Mouse (Mus musculus) limb, embryonic 14.5 days (tissue): ENCODE measurements around the gene Cntn2. TPM values are rescaled to one million over a fixed set of nuclear protein-coding genes. Genes with fewer than 3 reads are reported as not detected.

ENCODE experiments used
- ATAC-seq: fragments of 200-750 bp; cut with Nextera tagmentation; 2 replicates; pipeline ENCODE4 v1.8.0; 2017; ENCODE audit warnings: low read depth, moderate number of reproducible peaks, moderate TSS enrichment; ENCODE audit not compliant: low FRiP score
- DNase-seq: peaks from one replicate; pipeline ENCODE4 v3.0.0-alpha.2; 2015; ENCODE audit warnings: low spot score
- H3K27ac ChIP-seq: fragments of 300-500 bp; sonication (generic); replicated peaks from 2 replicates; pipeline ENCODE4 v1.5.1; 2014; ENCODE audit warnings: low read depth, mild to moderate bottlenecking, low read length, moderate library complexity, mixed read lengths
- H3K27me3 ChIP-seq: fragments of 300-500 bp; sonication (generic); 2 replicates; pipeline ENCODE4 v1.6.1; 2014; ENCODE audit warnings: low read length, mixed read lengths; ENCODE audit not compliant: control insufficient read depth, insufficient read depth
- H3K36me3 ChIP-seq: fragments of 300-500 bp; sonication (generic); 2 replicates; pipeline ENCODE4 v1.6.1; 2014; ENCODE audit warnings: mild to moderate bottlenecking, low read length, moderate library complexity, mixed read lengths; ENCODE audit not compliant: control insufficient read depth, insufficient read depth
- H3K4me1 ChIP-seq: fragments of 300-500 bp; sonication (generic); 2 replicates; pipeline ENCODE4 v1.6.1; 2014; ENCODE audit warnings: antibody characterized with exemption, low read length, mixed read lengths; ENCODE audit not compliant: control insufficient read depth, insufficient read depth
- H3K4me2 ChIP-seq: fragments of 300-500 bp; sonication (generic); replicated peaks from 2 replicates; pipeline ENCODE4 v1.6.1; 2014; ENCODE audit warnings: low read depth, mild to moderate bottlenecking, low read length, moderate library complexity; ENCODE audit not compliant: severe bottlenecking
- H3K4me3 ChIP-seq: fragments of 300-500 bp; sonication (generic); replicated peaks from 2 replicates; pipeline ENCODE4 v1.5.1; 2014; ENCODE audit warnings: low read length
- H3K9ac ChIP-seq: fragments of 300-500 bp; sonication (generic); 2 replicates; pipeline ENCODE4 v1.6.1; 2014; ENCODE audit warnings: mild to moderate bottlenecking, low read depth, low read length, moderate library complexity; ENCODE audit not compliant: severe bottlenecking
- H3K9me3 ChIP-seq: fragments of 300-500 bp; sonication (generic); 2 replicates; pipeline ENCODE4 v1.6.1; 2016; ENCODE audit warnings: low read length; ENCODE audit not compliant: control insufficient read depth
- POLR2A ChIP-seq: fragments of 200-500 bp; IDR thresholded peaks from 2 replicates; pipeline ENCODE4 v1.8.0; 2012; ENCODE audit warnings: inconsistent platforms, mild to moderate bottlenecking, moderate library complexity, borderline replicate concordance; ENCODE audit not compliant: insufficient read depth, insufficient read length; ENCODE audit errors: extremely low read depth
- WGBS: fragments of 180-500 bp; shearing (Covaris S2); extraction: QIAGEN DNeasy Blood & Tissue Kit; methylation state at CpG from one replicate; pipeline ENCODE4 v1.1.7; 2014; 5-methylcytosine and 5-hydroxymethylcytosine counted together
- polyA plus RNA-seq, 2 experiments: library from polyadenylated mRNA; depleted of rRNA in 1 of 2; stranded (reverse) in 1 of 2; unstranded in 1 of 2; fragments of >200 nt; fragmentation: Nextera tagmentation in 1 of 2; extraction: Ambion mirVana in 1 of 2; gene quantifications; 2 replicates each; pipeline versions ENCODE4 v1.2.1 to v1.2.3; 2012 to 2014

The Cntn2 gene
- polyA plus RNA-seq (2012; rRNA removed): 1.1 TPM in 2 replicates
- polyA plus RNA-seq (2014; fragmentation: Nextera tagmentation; extraction: Ambion mirVana): 0.84 and 1.2 TPM in 2 replicates

DNA sequence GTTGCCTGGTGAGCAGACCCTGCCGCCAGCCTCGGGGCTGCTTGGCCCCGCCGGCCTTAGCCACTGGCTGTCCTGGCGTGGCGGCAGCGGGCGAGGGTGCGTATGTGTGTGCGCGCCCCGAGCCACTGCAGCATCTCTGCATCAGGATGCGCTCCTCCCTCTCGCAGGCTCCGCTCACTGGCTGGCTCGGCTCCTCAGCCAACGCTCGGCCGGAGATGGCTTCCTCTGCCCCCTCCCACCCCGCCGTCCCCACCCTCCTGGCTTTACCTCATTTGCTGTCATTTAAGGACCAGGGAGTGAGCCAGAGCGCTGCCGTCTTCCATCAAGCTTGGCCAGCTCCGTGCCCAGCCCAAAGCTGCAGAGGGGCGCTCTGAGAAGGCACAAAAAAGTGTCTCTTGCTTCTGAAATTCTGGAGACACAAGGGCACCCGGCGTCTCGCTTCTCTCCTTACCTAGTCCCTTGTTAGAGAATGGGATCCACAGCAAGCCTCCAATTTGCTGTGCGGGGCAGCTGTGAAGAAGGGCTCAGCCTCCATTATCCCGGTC is at the start of gene Cntn2:
Gene Cntn2, minus strand, starts transcription at position 495 of the 545 bp plus-strand sequence.
- H3K4me2 ChIP-seq: peak within 1 kb of the TSS; percentile 46
- no peak within 1 kb of the TSS for H3K27ac ChIP-seq
- no peak for TF ChIP-seq POLR2A
- no peak for ATAC-seq
- 1% methylated on average over 26 of the region's 30 CpGs for WGBS
- peaks cover 48% of the 10 kb centered on the region for H3K27me3 ChIP-seq
- DNase-seq: no peak
- no peaks in the 10 kb centered on the region for H3K9me3 ChIP-seq
- no peaks in the 10 kb centered on the region for H3K36me3 ChIP-seq
- H3K4me3 ChIP-seq: peak within 1 kb of the TSS; percentile 24
- H3K9ac ChIP-seq: no peak within 1 kb of the TSS
- peaks cover 8% of the 10 kb centered on the region; the same call in 1 of the 2 replicates for H3K4me1 ChIP-seq

DNA sequence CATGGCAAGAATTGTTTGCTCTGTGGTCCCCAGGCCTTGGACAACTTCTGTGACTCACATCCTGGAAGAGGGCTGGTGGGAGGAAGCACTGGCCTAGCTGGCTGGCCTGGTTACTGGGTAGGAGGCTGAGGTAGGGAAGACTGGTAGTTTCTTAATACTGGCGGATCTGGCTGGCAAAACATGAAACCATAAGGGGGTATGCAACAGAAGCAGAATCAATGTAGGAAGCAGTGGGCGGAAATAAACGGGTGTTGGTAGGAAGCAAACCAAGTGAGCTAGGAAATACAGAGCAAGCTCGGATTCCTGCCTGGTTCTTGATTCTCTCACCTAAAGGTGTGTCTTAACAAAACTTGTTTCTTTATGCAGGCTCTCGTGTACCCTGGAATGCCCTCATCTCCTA is 49.1 kb upstream of the Cntn2 start:
- ATAC-seq (no peak), DNase-seq (no peak)
- no peaks in the 10 kb centered on the region for H3K36me3 ChIP-seq
- TF ChIP-seq POLR2A: no peak
- no peak overlapping the region for H3K27ac ChIP-seq
- H3K4me3 ChIP-seq: no peak overlapping the region
- H3K4me1 ChIP-seq: no peaks in the 10 kb centered on the region
- no peak overlapping the region for H3K9ac ChIP-seq
- WGBS: 83% methylated on average over 5 of the region's 5 CpGs
- no peaks in the 10 kb centered on the region for H3K27me3 ChIP-seq
- no peaks in the 10 kb centered on the region for H3K9me3 ChIP-seq
- no peak overlapping the region for H3K4me2 ChIP-seq

DNA sequence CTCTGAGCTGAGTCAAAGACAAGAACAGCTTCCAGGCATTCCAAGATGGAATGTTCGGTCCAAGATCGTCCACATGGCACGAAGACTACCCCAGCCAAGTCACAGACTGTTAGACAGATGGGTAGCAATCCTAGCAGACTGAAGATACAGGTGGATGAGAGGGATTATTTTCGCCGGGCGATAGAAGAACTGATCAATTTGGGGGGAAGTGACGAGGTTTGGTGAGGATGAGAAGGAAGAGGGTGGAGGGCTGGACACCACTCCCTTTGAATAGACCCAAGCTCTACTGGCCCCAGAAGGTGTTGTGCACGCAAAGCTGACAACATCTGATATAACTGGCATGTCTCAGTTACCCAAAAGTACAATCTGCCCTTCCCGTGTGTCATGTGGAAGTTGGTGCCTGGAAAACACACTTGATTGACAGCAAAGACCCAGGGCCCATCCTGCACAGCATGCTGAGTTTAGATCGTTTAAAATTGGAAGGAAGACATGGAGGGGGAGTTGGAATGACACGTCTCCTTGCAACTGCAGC is 48.4 kb upstream of the Cntn2 start:
- Histone ChIP-seq H3K9ac (no peak overlapping the region), H3K4me3 (no peak overlapping the region), H3K27me3 (no peaks in the 10 kb centered on the region), H3K27ac (no peak overlapping the region), H3K9me3 (no peaks in the 10 kb centered on the region), H3K36me3 (no peaks in the 10 kb centered on the region), H3K4me1 (no peaks in the 10 kb centered on the region), H3K4me2 (no peak overlapping the region)
- WGBS: 82% methylated on average over 11 of the region's 11 CpGs
- no peak for TF ChIP-seq POLR2A
- DNase-seq (no peak), ATAC-seq (no peak)

DNA sequence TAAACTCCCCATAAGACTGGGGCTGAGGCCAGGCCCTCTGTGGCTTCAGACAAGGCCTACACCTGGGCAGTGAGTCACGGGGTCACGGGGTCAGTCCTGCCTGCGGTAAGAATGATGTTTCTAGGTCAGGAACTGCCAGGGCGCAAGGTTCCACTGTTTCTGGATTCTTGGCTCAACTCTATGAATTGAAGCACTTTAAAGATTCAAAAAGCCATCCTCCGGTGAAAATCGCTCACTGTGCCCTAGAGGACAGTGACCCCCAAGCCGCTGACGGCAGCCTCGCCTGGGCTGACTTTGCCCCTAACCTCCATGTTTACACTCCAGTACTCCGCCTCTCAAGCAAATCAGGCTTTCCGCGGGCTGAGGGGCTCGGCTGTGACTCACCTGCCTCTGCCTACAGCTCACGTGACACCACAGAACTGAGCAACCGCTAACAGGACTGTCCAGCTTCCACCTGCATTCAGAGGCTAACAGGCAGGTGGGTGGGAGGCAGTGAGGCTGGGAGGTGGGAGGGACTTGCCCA is 43.7 kb upstream of the Cntn2 start:
- DNase-seq: no peak
- Histone ChIP-seq H3K4me3 (no peak overlapping the region), H3K9ac (no peak overlapping the region), H3K4me2 (no peak overlapping the region), H3K9me3 (no peaks in the 10 kb centered on the region), H3K27ac (no peak overlapping the region), H3K4me1 (no peaks in the 10 kb centered on the region), H3K36me3 (no peaks in the 10 kb centered on the region), H3K27me3 (no peaks in the 10 kb centered on the region)
- TF ChIP-seq POLR2A: no peak
- no peak for ATAC-seq
- whole genome bisulfite sequencing: 47% methylated on average over 15 of the region's 15 CpGs

DNA sequence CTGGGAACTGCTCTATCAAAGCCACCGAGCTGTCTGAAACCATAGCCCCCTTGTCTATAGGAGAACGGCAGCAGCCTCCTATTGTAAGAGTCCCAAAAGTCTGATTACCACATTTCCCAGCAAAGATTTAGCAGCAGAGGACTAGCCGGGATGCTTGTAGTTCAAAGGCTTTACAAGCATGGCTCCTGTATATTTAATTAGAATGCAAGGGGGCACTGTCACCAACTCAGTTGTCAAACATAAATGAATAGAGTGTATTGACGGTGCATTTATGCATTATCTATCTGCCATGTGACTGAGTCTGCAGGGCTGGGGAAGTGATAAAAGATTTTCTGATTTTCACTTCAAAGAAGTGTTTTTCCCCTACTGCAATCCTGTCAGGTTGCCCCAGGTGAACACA is 42.3 kb upstream of the Cntn2 start:
- H3K27me3 ChIP-seq: no peaks in the 10 kb centered on the region
- H3K9me3 ChIP-seq: no peaks in the 10 kb centered on the region
- DNase-seq (no peak), ATAC-seq (no peak)
- no peaks in the 10 kb centered on the region for H3K36me3 ChIP-seq
- no peak overlapping the region for H3K27ac ChIP-seq
- no peak overlapping the region for H3K9ac ChIP-seq
- no peaks in the 10 kb centered on the region for H3K4me1 ChIP-seq
- TF ChIP-seq POLR2A: no peak
- H3K4me2 ChIP-seq: no peak overlapping the region
- H3K4me3 ChIP-seq: no peak overlapping the region
- 63% methylated on average over 4 of the region's 4 CpGs for WGBS
